Mouse (Mus musculus) layer of hippocampus, adult 9-11 months (tissue): ENCODE results near the gene Gpr62.
"Not testable (repeated sequence)": the region's sequence is repeated elsewhere in the genome, so short reads cannot be mapped to it uniquely, and the experiment has no call there.

ENCODE experiments used
- DNase-seq: peaks from one replicate; pipeline ENCODE4 v3.0.0; 2022

The Gpr62 gene

DNA sequence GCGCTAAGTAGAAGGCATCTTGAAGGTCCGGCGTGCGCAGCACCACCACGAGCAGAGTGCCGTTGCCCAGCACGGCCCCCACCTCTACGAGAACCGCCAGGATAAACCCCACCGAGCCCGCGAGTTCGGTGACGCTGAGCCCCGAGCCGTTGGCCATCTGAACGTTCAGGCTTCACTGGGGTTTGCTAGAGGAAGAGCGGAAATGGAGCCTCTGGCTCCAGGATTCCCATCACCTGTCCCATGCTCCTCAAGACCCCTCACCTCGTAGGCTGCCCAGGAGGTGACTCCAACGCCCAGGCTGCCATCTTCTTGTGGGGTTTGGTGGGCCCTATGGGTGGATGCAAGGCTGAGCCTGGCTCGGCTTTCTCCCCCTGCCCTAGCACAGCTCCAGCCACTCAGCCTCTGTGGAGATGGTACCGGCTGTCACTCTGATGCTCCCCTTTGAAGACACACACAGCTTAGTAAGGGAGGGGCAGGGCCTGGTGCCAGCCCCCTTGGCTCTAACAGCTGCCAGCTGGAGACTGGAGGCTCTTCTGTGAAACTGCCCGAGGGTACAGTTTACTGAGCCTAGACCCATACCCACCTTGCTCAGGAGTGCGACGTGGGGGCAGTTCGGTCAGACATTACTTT, at the start of gene Gpr62:
Gene Gpr62 (minus strand): TSS at position 368 of the 630 bp plus-strand sequence.
- DNase-seq = peak; percentile 91

DNA sequence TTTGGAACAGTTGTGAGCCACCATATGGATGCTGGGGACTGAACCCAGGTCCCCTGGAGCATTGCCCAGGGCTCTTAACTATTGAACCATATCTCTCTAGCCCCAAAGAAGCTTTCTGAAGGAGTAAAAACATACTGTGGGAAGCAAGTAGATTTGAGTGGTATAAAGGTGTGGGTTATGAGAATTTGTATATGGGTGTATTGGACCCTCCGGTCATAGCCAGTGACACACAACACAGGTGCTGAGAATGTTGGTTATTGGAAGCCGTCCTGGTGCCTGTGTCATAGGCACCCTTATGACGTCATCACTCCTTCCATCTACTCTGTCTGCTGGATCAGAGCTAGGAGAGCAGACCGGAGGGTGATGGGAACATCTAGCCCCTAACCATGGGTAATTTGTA, 48.5 kb upstream of the Gpr62 start, which contains the start of gene Iqcf5:
Gene Iqcf5 (plus strand): TSS at position 301 of the 400 bp plus-strand sequence.
- DNase-seq = no peak

DNA sequence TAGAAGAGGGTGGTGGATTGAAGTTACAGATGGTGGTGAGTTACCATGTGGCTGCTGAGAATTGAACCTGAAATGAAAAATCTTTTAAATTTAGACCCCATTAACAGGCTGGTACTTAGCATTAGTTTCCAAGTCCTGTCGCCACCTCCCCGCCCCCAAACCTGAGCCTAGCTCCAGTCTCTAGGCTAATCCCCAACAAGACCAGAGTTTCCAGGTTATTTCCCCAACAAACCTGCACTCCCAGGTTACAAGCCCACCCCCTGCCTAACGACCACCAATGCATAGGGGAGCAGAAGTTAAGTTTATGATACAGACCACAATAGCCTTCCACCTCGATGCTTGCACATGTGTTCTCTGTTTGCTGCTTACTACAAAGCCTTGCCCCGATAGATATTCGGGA, 47.8 kb upstream of the Gpr62 start:
- no peak for DNase-seq

DNA sequence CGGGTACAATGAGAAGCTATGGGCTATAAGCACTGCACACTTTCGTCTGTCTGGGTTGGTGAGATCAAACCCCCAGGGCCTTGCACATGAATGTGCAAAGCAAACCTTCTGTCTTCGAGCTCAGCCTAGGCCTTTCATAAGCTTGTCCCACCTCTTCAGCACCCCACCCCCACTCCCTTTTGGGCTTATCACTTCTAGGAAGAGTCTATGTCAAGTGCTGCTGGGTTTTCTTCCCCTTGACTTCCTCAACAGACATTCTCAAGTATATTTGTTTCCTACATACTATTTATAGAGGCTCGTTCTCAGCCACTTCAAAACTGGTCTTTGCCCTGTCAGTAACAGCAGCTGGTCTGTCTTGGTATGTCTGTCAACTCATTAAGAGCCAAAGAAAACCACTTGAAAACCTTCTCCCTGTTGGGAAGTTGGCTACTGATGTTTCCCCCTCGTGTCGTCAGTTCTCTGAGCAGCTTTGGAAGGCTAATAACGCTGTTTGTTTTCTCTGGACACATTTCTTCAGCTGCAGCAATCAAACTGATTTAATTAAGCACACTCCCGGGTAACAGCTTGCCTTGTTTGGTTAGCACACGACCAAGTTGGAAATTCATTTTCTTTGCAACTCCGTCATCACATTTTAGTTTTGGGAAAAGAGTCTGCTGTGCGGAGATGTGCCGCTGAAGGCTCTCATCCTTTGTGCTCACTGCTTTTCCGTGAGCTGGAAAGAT, 47.2 kb upstream of the Gpr62 start:
- peak; percentile 12 for DNase-seq

DNA sequence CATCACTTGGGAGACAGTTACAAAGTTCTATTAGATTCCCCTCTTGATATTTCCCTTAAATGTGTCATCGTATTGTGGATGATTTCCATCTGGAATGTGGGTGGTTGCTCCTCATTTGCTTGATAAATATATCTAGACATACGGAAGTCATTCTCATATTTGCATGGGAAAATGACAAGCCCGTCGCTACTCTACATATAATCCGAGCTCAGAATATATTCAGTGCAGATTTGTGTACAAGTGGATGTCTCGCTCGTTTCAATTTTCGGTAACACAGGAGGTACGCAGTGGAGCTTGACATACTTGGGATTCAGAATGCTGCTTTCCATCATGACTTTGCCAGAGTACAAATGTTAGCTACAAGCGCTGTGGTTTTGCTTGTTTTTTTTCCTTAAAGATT, 43.6 kb upstream of the Gpr62 start:
- DNase-seq = peak; percentile 67

DNA sequence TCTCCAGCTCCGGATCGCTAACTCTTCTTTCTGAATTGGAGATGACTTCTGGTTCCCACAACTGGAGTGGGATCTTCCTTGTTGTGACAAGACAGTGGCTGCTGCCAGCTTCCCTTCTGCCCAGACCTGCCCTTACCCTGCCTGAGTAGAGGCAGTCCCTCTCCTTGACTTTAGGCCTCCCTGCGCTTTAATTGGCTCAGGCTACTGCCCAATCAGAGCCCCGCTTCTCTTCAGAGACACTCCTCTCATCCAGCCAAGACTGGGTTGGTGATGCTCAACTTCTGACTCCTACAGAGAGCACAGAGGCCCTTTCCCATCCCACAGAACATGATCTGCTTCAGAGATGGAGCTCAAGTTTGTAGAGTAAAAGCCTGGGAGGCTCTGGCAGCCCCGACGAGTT, 38.5 kb upstream of the Gpr62 start:
- DNase-seq = no peak

DNA sequence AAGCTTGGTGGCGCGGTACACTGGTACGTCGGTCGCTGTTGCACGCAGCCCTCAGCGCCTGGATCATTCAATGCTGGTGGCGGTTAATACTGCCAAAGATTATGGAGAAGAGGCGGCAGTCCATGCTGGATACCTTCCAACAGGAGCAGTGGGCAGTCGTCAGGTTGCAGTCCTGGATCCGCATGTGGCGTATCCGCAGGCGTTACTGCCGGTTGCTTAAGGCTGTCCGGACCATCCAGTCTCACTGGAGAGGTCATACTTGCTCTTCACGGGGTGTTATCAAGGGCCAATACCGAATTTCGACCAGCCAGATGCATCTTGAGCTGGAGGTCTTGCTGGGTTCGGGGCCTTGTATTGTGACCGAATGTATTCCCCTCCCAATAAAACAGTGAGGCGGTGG, 36.1 kb upstream of the Gpr62 start:
- DNase-seq = no peak

DNA sequence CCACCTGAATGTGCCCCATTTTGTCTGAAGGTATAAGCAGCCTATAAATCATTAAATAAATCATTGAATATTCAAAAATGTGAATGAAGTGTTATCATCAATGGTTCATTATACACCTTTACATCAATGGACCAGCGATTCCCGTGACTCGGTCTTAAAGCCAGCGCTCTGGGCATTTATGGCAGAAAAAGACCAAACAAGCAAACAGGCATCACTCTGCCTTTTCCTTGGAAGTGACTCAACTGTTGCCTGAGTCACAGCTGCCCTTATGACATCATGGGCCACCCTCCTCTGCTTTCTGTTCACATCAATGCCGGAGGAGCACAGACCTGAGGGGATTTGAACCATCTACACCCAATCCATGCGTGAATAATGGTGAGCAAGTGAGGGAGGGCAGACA, 33.9 kb upstream of the Gpr62 start, which contains the start of gene Iqcf1:
Gene Iqcf1 (plus strand): TSS at position 301 of the 400 bp plus-strand sequence.
- no peak for DNase-seq

DNA sequence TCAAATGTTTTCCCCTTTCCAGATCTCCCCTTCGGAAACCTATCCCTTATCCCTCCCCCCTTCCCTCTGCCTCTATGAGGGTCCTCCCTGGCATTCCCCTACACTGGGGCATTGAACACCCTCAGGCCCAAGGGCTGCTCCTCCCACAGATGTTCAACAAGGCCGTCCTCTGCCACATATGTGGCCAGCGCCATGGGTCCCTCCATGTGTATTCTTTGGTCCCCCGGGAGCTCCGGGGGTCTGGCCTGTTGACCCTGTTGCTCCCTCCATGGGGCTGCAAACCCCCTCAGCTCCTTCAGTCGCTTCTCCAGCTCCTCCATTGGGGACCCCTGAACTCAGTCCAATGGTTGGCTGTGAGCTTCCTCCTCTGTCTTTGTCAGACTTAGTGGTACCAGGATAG, 21.9 kb upstream of the Gpr62 start:
- DNase-seq = not testable (repeated sequence)

DNA sequence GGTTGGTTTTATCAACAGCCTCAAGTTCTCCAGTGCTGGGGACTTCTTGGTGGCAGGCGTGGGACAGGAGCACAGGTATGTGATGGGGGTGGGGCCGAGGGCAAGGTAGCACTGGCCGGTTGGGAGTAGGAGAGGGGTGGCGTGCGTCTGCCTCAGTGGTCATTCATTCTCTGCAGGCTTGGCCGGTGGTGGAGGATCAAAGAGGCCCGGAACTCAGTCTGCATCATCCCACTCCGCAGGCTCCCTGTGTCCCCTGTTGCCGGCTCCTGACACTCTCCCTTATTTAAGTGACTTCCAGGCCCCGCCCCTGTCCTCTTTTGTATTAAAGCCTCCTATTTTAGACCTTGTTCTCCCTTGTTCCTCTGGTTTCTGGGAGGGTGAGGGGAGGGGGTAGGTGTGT, 19.3 kb upstream of the Gpr62 start:
- DNase-seq = no peak

DNA sequence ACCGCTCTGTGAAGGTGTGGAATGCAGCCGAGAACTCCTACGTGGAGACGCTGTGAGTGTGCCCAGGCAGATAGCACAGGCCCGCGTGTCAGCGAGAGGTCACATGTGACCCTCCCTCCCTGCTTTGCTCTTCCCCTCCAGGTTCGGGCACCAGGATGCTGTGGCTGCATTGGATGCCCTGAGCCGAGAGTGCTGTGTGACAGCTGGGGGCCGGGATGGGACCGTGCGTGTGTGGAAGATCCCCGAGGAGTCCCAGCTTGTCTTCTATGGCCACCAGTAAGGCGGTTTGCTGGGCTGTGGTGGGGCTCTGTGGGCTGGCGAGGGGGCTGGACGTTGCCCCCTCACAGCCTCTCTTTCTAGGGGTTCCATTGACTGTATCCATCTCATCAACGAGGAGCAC, 17.9 kb upstream of the Gpr62 start:
- no peak for DNase-seq

DNA sequence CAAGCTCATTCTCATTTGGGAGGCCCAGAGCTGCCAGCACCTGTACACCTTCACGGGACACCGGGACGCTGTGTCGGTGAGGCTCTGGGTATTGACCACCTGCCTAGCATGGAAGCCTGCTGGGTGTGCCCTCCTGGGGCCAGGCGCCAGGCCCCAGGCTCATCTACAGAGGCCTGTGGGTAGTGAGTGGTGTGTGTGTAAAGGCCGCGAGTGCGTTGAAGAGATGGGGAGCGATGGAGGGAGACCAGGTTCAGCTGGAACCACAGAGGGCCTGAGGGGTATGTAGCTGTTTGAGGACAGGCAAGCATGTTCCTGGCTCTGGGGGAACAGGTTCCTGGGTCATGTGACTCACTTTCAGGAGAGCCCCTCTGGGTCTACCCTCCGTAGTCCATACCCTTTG, 17.4 kb upstream of the Gpr62 start:
- DNase-seq = no peak

DNA sequence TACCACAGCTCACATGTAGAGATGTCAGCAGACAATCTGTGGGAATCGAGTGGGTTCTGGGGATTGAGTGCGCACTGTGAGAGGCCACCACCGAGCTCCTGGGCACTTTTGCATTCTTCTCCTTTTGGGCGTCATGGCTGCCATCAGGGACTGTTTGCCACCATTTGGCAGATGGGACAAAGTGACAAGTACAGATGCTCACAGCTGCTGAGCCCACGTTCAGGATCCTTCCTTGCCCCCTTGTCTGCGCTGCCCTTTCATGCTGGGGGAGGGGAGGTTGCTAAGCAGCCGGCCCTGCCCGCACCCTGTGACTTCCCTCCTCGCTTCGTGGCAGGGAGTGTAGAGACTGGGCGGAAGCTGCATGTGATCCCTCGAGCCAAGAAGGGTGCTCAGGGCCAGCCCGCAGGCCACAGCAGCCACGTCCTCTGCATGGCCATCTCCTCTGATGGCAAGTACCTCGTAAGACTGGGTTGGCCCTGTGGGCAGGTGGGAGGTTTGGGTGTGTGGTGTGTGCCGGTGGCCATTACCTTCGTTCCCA, 16.9 kb upstream of the Gpr62 start:
- no peak for DNase-seq

DNA sequence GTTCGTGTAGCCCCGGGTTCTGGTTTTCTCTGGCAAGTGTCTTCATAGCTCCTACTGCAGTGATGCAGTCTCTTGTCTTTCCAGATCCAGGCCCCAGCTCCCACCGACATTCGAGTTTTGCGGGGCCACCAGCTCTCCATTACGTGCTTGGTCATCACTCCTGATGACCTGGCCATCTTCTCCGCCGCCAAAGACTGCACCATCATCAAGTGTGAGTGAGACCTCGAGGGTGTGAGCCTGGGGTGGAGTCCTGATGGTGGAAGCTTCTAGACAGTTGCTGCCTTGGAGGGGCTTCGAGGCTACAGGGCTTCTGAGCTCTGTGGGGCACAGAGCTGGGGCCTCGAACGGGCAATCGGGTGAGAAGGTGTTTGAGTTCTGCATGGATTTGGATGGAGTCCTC, 15.9 kb upstream of the Gpr62 start:
- DNase-seq = no peak

DNA sequence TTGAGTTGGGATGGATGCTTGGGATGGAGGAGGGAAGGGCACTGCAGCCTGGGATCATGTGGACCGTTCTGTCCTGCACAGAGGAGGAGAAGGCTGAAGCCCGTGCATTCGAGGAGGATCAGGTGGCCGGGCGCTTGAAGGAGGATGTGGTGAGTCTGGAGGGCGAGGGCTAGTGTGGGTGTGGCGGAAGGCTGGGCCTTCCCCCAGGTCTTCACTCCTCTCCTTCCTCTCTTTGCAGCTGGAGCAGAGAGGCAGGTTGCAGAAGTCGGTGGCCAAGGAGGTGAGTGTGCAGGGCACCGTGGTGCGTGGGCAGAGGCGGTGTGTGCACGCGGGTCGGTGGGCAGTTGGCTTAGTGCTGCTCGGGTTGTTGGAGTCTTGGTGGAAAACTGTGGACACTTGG, 15.3 kb upstream of the Gpr62 start:
- no peak for DNase-seq

DNA sequence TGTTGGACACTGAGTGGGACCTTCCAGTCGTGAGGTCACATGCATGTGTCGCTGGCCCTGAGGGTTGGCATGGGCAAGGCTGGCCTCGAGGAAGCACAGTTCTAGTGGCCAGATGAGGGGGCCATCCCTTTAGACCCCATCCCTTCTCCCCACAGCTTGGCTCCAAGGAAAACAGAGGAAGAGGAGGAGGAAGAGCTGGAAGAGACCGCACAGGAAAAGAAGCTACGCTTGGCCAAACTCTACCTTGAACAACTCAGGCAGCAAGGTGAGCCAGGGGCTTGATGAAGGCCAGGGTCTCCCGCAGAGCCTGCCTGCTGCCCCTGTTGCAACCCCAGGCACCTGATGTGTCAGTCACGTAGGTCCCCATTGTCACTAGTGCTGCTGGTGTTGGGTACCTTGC, 14.8 kb upstream of the Gpr62 start:
- no peak for DNase-seq

DNA sequence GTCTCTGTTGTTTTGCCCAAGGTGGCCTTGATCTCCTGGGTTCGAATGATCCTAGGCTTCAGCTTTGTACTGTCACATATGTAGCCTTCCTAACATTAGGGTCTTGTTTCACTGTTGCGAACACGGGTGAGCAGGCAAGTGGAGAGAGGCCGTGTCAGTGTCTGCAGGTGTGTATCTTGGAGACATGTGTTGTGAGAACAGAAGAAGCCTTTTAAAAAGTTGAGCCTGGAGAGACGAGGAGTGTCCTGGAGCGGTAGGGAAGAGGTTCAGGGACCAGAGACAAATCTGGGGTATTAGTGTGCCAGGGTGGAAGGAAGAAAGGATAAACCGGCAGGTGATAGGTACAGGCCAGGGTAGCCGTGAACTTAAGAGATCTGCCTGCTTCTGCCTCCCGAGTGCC, 12.4 kb upstream of the Gpr62 start:
- no peak for DNase-seq

DNA sequence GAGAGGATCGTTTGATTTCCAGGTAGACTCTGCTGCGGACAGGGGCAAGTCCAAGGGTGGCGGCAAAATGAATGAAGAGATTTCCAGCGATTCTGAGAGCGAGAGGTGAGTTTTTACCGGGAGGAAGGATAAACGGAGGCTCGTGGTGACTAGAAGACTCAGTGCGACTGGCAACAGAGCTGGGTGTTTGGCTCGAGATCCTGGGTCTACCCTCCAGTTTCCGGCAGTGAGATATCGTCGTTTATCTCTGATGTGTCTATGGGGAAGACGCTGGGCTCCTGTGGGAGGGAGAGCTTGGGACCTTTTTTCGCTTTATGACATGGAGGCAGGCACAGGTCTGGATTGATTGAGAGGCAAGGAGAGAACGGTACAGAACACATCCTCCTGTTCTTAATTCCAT, 11.9 kb upstream of the Gpr62 start:
- DNase-seq = no peak

DNA sequence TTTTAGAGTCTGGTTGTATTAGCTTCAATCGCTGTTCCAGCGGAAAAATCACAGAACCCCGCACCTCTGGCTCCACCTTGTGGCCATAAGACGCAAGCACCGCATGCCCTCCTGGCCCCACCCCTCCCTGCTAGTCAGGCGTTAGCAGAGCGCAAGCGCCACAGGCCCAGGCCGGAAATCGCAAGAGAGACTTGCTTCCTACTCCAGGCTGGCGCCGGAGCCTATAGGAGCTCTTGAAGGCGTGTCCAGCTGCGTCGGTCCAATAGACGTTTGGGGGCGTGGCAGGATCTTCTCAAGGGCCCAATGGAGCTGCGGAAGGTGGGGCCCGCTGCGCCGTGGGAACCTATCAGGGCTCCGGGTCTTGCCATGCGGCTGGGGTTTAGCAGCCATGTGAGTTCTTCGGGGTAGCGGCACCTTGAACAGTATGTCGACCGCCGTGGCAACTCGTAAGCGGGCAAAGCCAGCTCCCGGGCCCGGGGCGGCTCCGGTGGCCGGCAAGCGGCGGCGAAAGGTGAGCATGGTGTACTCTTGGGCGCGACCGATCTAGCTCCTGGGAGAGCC, 11.3 kb upstream of the Gpr62 start, which contains the start of gene Parp3:
Gene Parp3 (minus strand): TSS at position 26 of the 561 bp plus-strand sequence.
- peak; percentile 100 for DNase-seq

DNA sequence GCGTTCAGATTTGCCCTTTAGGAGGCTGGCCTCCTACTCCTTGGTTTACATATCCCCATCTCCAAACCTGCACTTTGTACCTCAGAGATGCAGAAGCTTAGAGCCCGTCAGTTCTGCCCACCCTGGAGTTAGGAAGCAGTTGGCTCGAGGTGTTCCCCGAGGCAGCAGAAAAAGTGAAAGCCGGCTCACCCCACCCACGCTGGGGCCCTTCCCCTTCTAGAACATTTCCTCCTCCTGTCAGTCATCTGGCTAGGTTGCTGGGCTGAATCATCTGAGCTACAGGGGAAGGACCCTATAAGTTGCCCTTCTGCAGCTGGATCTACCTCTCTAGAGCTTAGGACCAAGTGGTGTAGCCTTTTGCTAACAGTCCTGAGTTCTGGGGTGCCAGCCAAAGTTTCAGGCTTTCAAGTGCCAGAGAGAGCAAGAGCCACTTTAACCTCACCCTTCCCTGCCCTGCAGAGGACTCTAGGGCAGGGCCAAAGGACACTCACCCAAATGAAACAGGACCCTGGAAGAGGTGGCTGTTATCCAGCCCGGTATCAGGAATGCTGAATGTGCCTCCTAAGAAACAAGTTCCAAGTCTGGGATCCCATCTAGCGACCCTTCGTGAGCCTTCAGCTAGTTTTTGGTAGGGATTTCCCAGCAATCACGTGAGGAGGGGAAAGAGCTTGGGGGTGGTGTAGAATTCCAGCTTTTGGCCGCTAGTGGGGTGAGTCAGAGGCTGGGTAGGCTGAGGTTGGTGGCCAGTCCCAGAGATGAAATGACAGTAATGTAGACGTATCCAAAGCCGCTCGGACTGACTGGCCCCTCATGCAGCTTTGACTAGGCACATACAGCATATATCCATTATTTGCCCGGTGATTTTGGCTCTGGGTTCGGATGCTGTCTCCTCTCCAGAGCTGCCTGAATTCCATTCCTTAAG, 10.5 kb upstream of the Gpr62 start:
- peak; percentile 38 for DNase-seq

DNA sequence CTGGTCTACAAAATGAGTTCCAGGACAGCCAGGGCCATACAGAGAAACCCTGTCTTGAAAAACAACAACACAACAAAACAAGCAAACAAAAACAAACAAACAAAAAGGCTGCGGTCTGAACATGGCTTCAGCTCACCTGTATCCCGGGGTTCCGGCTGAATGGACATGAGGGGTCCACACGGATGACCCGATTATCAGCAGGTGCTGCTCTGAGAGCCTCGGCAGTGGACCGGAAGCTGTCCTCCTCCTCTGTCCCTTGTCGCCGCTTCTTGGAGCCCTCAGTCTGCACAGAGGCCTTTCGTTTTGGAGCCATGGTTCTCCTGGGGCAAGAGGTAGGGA, 9.9 kb upstream of the Gpr62 start, which contains the start of gene Rrp9:
Gene Rrp9 (plus strand): TSS at position 301 of the 339 bp plus-strand sequence.
- peak; percentile 5 for DNase-seq

DNA sequence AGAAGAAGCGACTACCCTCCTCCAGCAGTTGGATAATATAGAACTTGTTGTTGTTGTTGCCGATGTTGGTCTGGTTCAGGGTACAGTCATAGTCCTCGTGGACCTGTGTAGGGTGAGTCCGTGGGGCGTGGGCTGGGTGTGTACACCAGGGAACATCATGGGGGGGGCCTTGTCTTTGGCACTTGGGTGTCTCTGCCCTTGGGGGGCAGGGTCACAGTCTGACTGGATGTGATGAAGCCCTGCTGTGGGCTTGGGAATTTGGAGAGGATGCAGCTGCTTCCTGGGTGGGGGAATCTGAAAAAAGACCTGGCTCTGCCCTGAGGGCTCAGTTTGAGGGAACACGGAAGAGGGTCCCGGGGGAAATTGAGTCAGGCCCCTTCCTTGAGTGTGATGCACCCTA, 9.3 kb upstream of the Gpr62 start:
- peak; percentile 32 for DNase-seq

DNA sequence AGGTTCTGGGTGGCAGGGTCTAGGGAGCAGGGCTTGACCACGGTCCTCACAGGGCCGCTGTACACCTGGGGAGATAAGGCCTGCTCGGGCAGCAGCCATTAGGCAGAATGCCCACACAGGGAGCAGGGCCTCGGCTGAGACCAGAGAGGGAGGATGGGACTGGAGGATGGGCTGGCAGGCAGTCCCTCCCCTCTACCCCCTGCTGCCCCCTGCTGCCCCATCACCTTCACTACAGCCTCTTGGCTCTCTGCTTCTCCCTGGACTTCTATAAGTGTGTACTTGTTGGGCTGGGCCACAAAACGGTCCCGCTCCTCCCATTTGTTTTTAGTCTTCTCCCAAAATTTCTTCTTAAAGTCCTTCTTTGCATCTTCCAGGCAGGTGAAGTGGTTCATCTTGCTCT, 8.7 kb upstream of the Gpr62 start:
- peak; percentile 52 for DNase-seq
